Comparison of ENCODE assay signal across 23 mouse cellular contexts in the genomic region with DNA sequence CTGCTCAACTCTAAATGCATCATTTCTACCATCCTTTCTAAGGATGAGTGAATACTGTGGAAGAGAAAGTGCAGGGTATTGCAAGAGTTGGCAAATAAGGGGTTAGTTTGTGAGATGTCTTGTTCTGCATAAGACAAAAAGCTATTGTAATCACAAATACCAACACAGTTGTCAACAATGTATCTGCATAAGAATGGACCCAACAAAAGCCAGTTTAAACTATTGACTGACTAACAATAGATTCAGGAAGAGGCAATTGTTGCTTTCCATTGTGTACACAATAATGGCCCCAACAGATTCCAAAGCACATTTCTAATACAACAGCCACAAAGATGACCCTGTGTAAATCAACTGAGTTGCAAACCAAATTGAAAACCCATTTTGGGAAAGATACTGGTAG.
"Had no signal": no experiment of that assay in that cellular context is flagged by ENCODE, and none has a peak within 500 bp of the region (broad histone marks: within the 10 kb centered on the region; RNA-seq: fewer than 3 reads in every experiment).

No protein-coding gene starts in this region.

- H3K4me3 ChIP-seq: heart, adult 2 months; heart, embryonic 13.5 days; heart, embryonic 15.5 days; hindbrain, embryonic 13.5 days; hindbrain, embryonic 15.5 days; kidney, embryonic 15.5 days; left cerebral cortex, adult 2 months; limb, embryonic 13.5 days; limb, embryonic 15.5 days; liver, embryonic 12.5 days had no signal

- ATAC-seq: hindbrain, postnatal 0 days; intestine, embryonic 16.5 days; liver, embryonic 12.5 days had no signal

- DNase-seq: gastrocnemius, postnatal 14 days; gastrocnemius, postnatal 36 days; heart, adult 11 months; heart, adult 2 months; heart, postnatal 14 days; heart, postnatal 36 days; kidney, adult 11 months; kidney, adult 2 months; kidney, adult 9 months; kidney, postnatal 14 days; kidney, postnatal 36 days; left cerebral cortex, postnatal 4 days had no signal

- H3K4me1 ChIP-seq: heart, embryonic 13.5 days; heart, embryonic 15.5 days; hindbrain, embryonic 13.5 days; hindbrain, embryonic 15.5 days; kidney, embryonic 15.5 days; limb, embryonic 13.5 days; limb, embryonic 15.5 days; liver, embryonic 12.5 days had no signal
